Mouse (Mus musculus) kidney, adult 2 months (tissue): ENCODE measurements at regions not wholly inside any gene's neighbourhood (a gene's known extent, or its start where the extent isn't known, plus 50 kb on each side); places are given as distances from the start of the nearest gene placed in this dataset.

Experiments used
- CTCF ChIP-seq: fragments of 200-500 bp; conservative IDR thresholded peaks from 2 replicates; pipeline ENCODE4 v1.5.1; 2011; ENCODE audit warnings: low read depth, mild to moderate bottlenecking, control low read depth, low read length, moderate library complexity, mixed read lengths; ENCODE audit not compliant: insufficient read depth, insufficient read length
- POLR2A ChIP-seq: fragments of 200-500 bp; IDR thresholded peaks from one replicate; pipeline ENCODE4 v1.6.1; 2011; ENCODE audit warnings: low read depth, low read length, control low read depth

- TF ChIP-seq CTCF (no peak), POLR2A (no peak)
Measured at GRCm38 (mm10) chr2:11390667-11391334, 163.1 kb downstream of the Pfkfb3 start.
